Mouse (Mus musculus): ENCODE measurements around the gene Sacs.
A peak's percentile ranks its signal among the peaks of the same experiment; 100 is the strongest.

Sacs gene

DNA sequence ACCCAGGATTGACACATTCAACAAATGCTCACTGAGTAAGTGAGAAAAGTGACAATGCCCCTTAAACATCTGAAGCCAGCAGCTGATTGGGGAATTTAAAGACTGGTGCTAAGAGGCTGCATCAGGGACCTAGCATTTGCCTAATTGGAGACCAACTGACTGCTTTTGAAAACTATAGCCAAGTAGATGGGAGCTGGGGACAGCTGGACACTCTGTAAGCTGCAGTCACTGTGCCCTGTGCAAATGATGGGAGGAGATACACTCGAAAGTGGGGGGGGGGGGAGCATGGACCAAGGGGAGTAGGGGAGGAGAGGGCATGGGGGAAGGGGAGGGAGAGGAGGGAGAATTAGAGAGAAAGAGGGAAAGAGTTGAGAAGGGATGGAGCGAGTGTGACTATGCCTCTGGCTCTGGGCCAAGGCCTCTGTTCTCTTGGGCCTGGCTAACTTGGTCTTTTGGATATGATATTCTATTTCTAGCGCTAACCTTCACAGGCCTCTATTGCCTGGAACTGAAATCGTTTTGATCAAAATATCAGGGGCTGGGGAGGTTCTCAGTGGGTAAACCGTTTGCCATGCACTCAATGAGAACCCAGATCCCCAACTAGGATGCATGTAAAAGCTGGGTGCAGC lies 97.7 kb downstream of the Sacs start:
- no peak for DNase-seq (ENCODE audit: low read depth in 2 of 2, low spot score in 2 of 2)

GRCm38 (mm10) chr14:61237101-61237654 lies 98.9 kb downstream of the Sacs start:
- DNase-seq (ENCODE audit: low read depth in 2 of 2, low spot score in 2 of 2) = no peak

GRCm38 (mm10) chr14:61238751-61239150 lies 100.5 kb downstream of the Sacs start:
- no peak for DNase-seq (ENCODE audit: low read depth in 2 of 2, low spot score in 2 of 2)

GRCm38 (mm10) chr14:61242611-61243010 lies 104.4 kb downstream of the Sacs start:
- DNase-seq (ENCODE audit: low read depth in 2 of 2, low spot score in 2 of 2) = peak in 1 of 2 experiments; percentile 23

DNA sequence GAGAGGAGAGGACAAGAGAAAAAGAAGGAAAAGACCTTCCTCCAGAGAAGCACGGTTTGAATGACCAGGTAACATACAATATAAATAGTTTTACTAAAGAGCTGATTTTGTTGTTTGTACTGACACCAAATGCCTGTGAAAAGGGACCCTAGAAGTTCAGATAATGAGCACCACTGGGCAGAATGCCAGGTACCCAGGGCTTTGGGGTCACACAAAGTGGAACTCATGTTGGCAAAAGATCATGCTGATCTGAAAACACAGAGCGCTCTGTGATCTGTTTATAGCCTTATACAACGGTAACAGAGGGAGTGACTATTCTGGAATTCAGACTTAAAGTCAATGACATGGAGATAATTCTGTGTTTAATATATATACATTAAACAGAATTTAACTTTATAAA lies 108.2 kb downstream of the Sacs start:
- no peak for DNase-seq (ENCODE audit: low read depth in 2 of 2, low spot score in 2 of 2)

- no peak for DNase-seq (ENCODE audit: low read depth in 2 of 2, low spot score in 2 of 2)
Observed at GRCm38 (mm10) chr14:61252596-61253388, 114.5 kb downstream of the Sacs start.

DNA sequence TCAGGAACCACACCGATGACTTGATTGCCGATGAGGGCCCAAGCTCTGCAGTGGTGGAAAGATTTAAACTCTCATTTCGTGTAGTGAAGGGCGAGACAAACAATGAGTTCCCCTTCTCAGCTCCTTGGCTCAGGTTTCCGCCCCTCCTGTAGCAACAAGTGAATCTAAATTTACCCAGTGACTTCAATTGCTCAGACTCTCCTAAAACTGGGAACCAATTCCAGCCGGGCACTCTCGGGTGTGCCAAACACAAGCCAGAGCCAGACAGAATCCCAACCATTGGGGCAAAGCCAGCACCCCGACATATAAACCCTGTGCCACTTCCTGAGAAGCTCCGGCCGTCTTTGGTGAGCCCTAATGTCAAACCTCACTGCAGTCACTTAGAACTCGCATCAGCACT lies 120.1 kb downstream of the Sacs start, which contains the start of gene Sgcg:
Gene Sgcg, minus strand, starts transcription at position 139 of the 400 bp plus-strand sequence.
- DNase-seq (ENCODE audit: low read depth in 2 of 2, low spot score in 2 of 2) = no peak

- DNase-seq (ENCODE audit: low read depth in 2 of 2, low spot score in 2 of 2) = no peak
Observed at GRCm38 (mm10) chr14:61259084-61259483, 120.8 kb downstream of the Sacs start.

DNA sequence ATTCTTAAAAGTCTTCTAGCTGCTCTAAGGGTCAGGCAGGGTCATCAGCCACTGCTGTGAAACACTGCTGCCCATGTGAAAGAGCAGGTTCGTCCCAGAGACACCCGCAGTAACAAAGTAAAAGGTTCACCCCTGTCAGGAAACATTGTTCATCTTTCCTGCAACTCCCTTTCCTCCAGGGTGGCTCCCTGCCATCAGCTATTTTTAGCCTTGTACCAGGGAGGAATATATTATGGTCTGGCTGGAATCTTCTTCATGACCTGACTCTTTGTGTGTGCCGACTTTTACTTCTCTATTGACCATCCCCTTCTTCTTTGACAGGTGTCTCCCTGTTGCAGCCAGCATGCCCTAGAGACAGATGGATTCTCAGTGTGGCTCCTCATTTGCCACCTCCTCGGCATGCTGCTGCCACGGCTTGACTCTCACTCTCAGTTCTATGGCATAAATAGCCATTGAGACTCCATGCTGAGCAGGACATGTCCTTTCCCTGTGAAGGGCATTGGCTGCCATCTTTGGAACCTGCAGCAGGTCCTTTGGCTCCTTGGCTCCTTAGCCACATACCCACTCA lies 129.7 kb downstream of the Sacs start:
- no peak for DNase-seq (ENCODE audit: low read depth in 2 of 2, low spot score in 2 of 2)

GRCm38 (mm10) chr14:61274414-61275198 lies 136.3 kb downstream of the Sacs start:
- no peak for DNase-seq (ENCODE audit: low read depth in 2 of 2, low spot score in 2 of 2)

DNA sequence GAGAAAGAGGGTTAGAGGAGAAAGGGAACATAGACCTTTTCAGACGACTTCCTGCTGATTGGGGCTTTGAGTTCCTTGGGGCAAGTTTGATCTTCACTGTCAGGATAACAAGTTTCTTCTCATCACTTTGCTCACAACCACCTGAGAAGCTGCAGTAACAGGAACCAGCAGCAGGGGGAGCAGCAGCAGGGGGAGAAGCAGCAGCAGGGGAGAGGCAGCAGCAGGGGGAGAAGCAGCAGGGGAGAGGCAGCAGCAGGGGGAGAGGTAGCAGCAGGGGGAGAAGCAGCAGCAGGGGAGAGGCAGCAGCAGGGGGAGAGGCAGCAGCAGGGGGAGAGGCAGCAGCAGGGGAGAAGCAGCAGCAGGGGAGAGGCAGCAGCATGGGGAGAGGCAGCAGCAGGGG lies 139.0 kb downstream of the Sacs start:
- DNase-seq (ENCODE audit: low read depth in 2 of 2, low spot score in 2 of 2) = peak in 1 of 2 experiments; percentile 40

GRCm38 (mm10) chr14:61278676-61279300 lies 140.5 kb downstream of the Sacs start:
- DNase-seq (ENCODE audit: low read depth in 2 of 2, low spot score in 2 of 2) = no peak

DNA sequence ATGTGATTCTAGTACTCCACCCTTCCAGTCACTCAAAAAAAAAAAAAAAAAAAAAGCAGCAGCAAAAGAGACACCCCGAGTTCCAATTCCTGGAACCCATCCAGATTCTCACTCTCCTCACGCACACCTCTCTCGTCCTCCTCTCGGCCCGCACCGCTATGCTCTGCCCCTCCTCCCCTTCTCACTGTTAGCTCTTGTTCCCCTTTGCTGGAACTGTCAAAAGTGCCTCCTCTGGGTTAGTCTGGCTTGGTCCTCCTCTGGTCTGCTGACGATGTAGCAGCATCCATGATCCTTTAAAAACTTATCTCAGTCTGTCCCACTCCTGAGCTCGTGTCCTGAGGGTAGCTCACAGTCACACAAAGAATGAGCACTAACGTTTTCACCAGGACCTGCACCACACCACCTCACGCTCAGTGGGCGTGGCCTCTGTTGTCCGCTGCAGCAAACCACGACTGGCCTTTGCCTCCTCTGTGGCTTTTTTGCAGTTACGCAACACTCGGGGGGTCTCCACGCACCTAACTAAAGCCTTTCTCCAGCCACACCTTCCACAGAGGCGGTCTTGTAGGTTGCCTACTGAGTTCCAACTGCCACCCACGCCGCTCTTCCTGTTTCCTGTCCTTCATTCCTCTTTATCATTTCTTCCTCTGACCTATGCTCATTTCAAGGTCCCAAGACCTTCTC lies 150.5 kb downstream of the Sacs start:
- DNase-seq (ENCODE audit: low read depth in 2 of 2, low spot score in 2 of 2) = no peak
